Mouse (Mus musculus) midbrain, embryonic 14.5 days (tissue): Measurements from ENCODE around the gene Cpb2. TPM values are rescaled to one million over a fixed set of nuclear protein-coding genes. Genes with fewer than 3 reads are reported as not detected.

Source experiments
- ATAC-seq: fragments of 200-750 bp; cut with Nextera tagmentation; 2 replicates; pipeline ENCODE4 v1.8.0; 2017; ENCODE audit warnings: moderate number of reproducible peaks, moderate library complexity; ENCODE audit not compliant: low FRiP score, low TSS enrichment
- DNase-seq: peaks from one replicate; pipeline ENCODE4 v3.0.0-alpha.2; 2015
- H3K27ac ChIP-seq: fragments of 300-500 bp; sonication (generic); replicated peaks from 2 replicates; pipeline ENCODE4 v1.5.1; 2014; ENCODE audit warnings: mild to moderate bottlenecking, low read depth, low read length, moderate library complexity
- H3K27me3 ChIP-seq: fragments of 300-500 bp; sonication (generic); 2 replicates; pipeline ENCODE4 v1.6.1; 2014; ENCODE audit warnings: low read length, control low read depth, mixed read lengths; ENCODE audit not compliant: control insufficient read depth, insufficient read depth
- H3K36me3 ChIP-seq: fragments of 300-500 bp; sonication (generic); 2 replicates; pipeline ENCODE4 v1.6.1; 2014; ENCODE audit warnings: low read length, control low read depth; ENCODE audit not compliant: control insufficient read depth, insufficient read depth
- H3K4me1 ChIP-seq: fragments of 300-500 bp; sonication (generic); 2 replicates; pipeline ENCODE4 v1.6.1; 2014; ENCODE audit warnings: mild to moderate bottlenecking, antibody characterized with exemption, low read length, control low read depth; ENCODE audit not compliant: control insufficient read depth, insufficient read depth
- H3K4me2 ChIP-seq: fragments of 300-500 bp; sonication (generic); 2 replicates; pipeline ENCODE4 v1.6.1; 2014; ENCODE audit warnings: mild to moderate bottlenecking, low read length, moderate library complexity
- H3K4me3 ChIP-seq: fragments of 300-500 bp; sonication (generic); replicated peaks from 2 replicates; pipeline ENCODE4 v1.5.1; 2014; ENCODE audit warnings: low read depth, low read length
- H3K9ac ChIP-seq: fragments of 300-500 bp; sonication (generic); replicated peaks from 2 replicates; pipeline ENCODE4 v1.6.1; 2014; ENCODE audit warnings: mild to moderate bottlenecking, low read length, moderate library complexity
- H3K9me3 ChIP-seq: fragments of 300-500 bp; sonication (generic); 2 replicates; pipeline ENCODE4 v1.6.1; 2016; ENCODE audit warnings: low read length, control low read depth, mixed read lengths; ENCODE audit not compliant: control insufficient read depth
- WGBS: fragments of 180-500 bp; shearing (Covaris S2); extraction: QIAGEN DNeasy Blood & Tissue Kit; methylation state at CpG from one replicate; pipeline ENCODE4 v1.1.7; 2014; 5-methylcytosine and 5-hydroxymethylcytosine counted together
- polyA plus RNA-seq: library from polyadenylated mRNA; unstranded; fragments of >200 nt; fragmentation: Nextera tagmentation; extraction: Ambion mirVana; gene quantifications from 2 replicates; pipeline ENCODE4 v1.2.1, GENCODE M21; 2014

Cpb2 gene
- not detected in 2 replicates for polyA plus RNA-seq

GRCm38 (mm10) chr14:75242087-75242486 lies at the start of gene Cpb2:
Cpb2 (plus strand) TSS chr14:75242287.
- Histone ChIP-seq H3K4me2 (no peak within 1 kb of the TSS), H3K27ac (no peak within 1 kb of the TSS), H3K9me3 (no peaks in the 10 kb centered on the region), H3K36me3 (no peaks in the 10 kb centered on the region), H3K9ac (no peak within 1 kb of the TSS), H3K27me3 (no peaks in the 10 kb centered on the region), H3K4me3 (no peak within 1 kb of the TSS), H3K4me1 (no peaks in the 10 kb centered on the region)
- DNase-seq (no peak), ATAC-seq (no peak)
- WGBS, result 95% methylated on average over 5 of the region's 5 CpGs

- 91% methylated on average over 10 of the region's 10 CpGs for WGBS
- Histone ChIP-seq H3K9me3 (no peaks in the 10 kb centered on the region), H3K4me1 (no peaks in the 10 kb centered on the region), H3K9ac (no peak overlapping the region), H3K4me3 (no peak overlapping the region), H3K4me2 (no peak overlapping the region), H3K27me3 (no peaks in the 10 kb centered on the region), H3K36me3 (no peaks in the 10 kb centered on the region), H3K27ac (no peak overlapping the region)
- ATAC-seq (no peak), DNase-seq (no peak)
These were observed 49.7 kb upstream of the Cpb2 start for GRCm38 (mm10) chr14:75192427-75192826.

- H3K27ac ChIP-seq, result no peak overlapping the region
- no peak overlapping the region for H3K4me3 ChIP-seq
- no peaks in the 10 kb centered on the region for H3K4me1 ChIP-seq
- H3K4me2 ChIP-seq, result no peak overlapping the region
- H3K9me3 ChIP-seq, result no peaks in the 10 kb centered on the region
- H3K27me3 ChIP-seq, result no peaks in the 10 kb centered on the region
- H3K9ac ChIP-seq, result no peak overlapping the region
- no peak for ATAC-seq
- 88% methylated on average over 10 of the region's 10 CpGs for WGBS
- DNase-seq, result no peak
- no peaks in the 10 kb centered on the region for H3K36me3 ChIP-seq
These were observed 49.2 kb upstream of the Cpb2 start for GRCm38 (mm10) chr14:75192858-75193257.

DNA sequence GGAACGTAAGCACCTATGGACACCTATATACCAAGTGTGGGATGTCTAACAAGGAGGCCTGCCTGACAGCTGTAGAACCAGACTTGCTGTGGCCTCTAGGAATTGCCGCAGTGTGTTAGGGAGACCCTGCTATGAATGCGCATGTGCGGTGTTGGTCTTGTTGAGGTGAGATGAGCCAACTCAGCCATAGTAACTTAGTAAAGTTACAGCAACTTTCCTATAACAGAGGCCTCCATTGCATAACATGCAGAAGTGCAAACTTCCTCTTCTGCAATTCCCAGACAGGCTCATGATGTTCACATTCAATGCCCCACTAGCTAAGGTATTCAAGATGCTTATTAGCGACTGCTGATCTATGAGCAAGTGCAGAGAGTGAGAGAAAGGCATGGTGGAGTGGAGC lies 46.6 kb upstream of the Cpb2 start:
- no peak for ATAC-seq
- Histone ChIP-seq H3K27ac (no peak overlapping the region), H3K4me2 (no peak overlapping the region), H3K9me3 (no peaks in the 10 kb centered on the region), H3K9ac (no peak overlapping the region), H3K4me1 (no peaks in the 10 kb centered on the region), H3K36me3 (no peaks in the 10 kb centered on the region), H3K27me3 (no peaks in the 10 kb centered on the region), H3K4me3 (no peak overlapping the region)
- WGBS, result 89% methylated on average over 5 of the region's 5 CpGs
- DNase-seq, result no peak

DNA sequence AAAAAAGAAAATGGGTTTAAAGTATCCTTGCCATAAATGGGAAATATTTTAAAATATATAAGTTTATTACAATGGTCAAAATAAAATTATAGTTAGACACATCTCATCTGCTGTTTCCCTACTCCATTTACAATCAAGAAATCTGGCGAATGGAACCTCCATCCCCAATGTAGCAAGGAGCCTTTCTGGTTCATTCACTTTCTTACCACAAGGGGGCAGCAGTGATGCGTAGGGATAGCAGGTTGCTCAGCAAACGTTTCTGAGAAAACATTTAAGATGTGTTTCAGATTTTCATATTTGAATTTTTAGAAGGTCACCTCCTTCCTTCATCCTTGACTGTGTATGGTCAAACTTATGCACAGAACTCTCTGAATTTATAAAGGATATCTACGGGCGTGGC lies 45.1 kb upstream of the Cpb2 start:
- no peaks in the 10 kb centered on the region for H3K4me1 ChIP-seq
- no peak overlapping the region for H3K27ac ChIP-seq
- no peaks in the 10 kb centered on the region for H3K36me3 ChIP-seq
- H3K9me3 ChIP-seq, result peaks cover 4% of the 10 kb centered on the region; the same call in 1 of the 2 replicates
- H3K9ac ChIP-seq, result no peak overlapping the region
- no peak overlapping the region for H3K4me3 ChIP-seq
- 42% methylated on average over 5 of the region's 5 CpGs for WGBS
- no peaks in the 10 kb centered on the region for H3K27me3 ChIP-seq
- no peak for ATAC-seq
- DNase-seq, result peak; percentile 94
- H3K4me2 ChIP-seq, result no peak overlapping the region

GRCm38 (mm10) chr14:75197660-75198059 lies 44.4 kb upstream of the Cpb2 start:
- H3K4me2 ChIP-seq, result no peak overlapping the region
- no peak overlapping the region for H3K9ac ChIP-seq
- no peaks in the 10 kb centered on the region for H3K36me3 ChIP-seq
- no peaks in the 10 kb centered on the region for H3K27me3 ChIP-seq
- H3K9me3 ChIP-seq, result peaks cover 4% of the 10 kb centered on the region; the same call in 1 of the 2 replicates
- no peak overlapping the region for H3K4me3 ChIP-seq
- WGBS, result 58% methylated on average over 7 of the region's 7 CpGs
- no peak overlapping the region for H3K27ac ChIP-seq
- no peak for ATAC-seq
- no peaks in the 10 kb centered on the region for H3K4me1 ChIP-seq
- peak; percentile 9 for DNase-seq

- Histone ChIP-seq H3K36me3 (no peaks in the 10 kb centered on the region), H3K4me3 (no peak overlapping the region), H3K4me2 (no peak overlapping the region), H3K9ac (no peak overlapping the region), H3K27me3 (no peaks in the 10 kb centered on the region), H3K4me1 (no peaks in the 10 kb centered on the region), H3K9me3 (peaks cover 4% of the 10 kb centered on the region; the same call in 1 of the 2 replicates), H3K27ac (no peak overlapping the region)
- no peak for ATAC-seq
- WGBS, result 85% methylated on average over 6 of the region's 6 CpGs
- no peak for DNase-seq
These were observed 36.6 kb upstream of the Cpb2 start for GRCm38 (mm10) chr14:75205363-75206051.

- Histone ChIP-seq H3K4me2 (no peak overlapping the region), H3K9ac (no peak overlapping the region), H3K9me3 (peaks cover 4% of the 10 kb centered on the region; the same call in 1 of the 2 replicates), H3K27ac (no peak overlapping the region), H3K4me1 (no peaks in the 10 kb centered on the region), H3K4me3 (no peak overlapping the region), H3K27me3 (no peaks in the 10 kb centered on the region), H3K36me3 (no peaks in the 10 kb centered on the region)
- WGBS, result 95% methylated on average over 4 of the region's 4 CpGs
- DNase-seq (no peak), ATAC-seq (no peak)
These were observed 35.8 kb upstream of the Cpb2 start for GRCm38 (mm10) chr14:75206307-75206706.

DNA sequence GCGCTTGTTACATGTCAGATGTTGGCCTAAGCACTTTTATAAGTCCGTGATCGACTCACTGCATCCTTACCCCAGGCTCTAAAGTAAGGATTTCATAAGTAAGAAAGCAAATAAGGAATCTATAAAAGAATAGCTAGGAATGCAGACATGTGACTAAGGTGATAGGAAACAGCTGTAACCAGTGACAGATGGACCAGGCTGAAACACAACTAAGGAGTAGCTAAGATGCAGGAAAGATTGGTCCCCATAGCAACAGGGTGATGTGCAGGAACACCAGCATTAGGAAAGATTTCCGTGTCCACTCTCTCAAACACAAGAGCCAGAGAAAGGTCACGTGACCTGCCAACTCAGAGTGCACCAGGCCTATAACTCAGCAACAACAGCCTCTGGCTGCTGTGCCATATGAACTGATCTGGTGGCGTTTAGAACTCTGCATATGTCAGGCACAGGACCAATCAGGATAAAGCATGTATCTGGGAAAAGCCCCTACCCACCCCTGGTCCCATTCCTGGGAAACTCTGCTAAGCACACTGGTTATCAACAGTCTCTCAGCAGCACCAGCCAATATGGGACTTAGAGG lies 33.4 kb upstream of the Cpb2 start:
- 70% methylated on average over 6 of the region's 6 CpGs for WGBS
- Histone ChIP-seq H3K36me3 (no peaks in the 10 kb centered on the region), H3K4me2 (no peak overlapping the region), H3K27me3 (no peaks in the 10 kb centered on the region), H3K4me1 (no peaks in the 10 kb centered on the region), H3K9ac (no peak overlapping the region), H3K4me3 (no peak overlapping the region), H3K9me3 (no peaks in the 10 kb centered on the region), H3K27ac (no peak overlapping the region)
- ATAC-seq (no peak), DNase-seq (no peak)
